Mouse (Mus musculus) megakaryocyte, embryonic 14.5 days (primary cell): Measurements from ENCODE around the gene Zfhx3.

Experiments used
- FLI1 ChIP-seq: IDR thresholded peaks from 2 replicates; pipeline ENCODE4 v1.6.1; 2012; ENCODE audit warnings: low read length, inconsistent platforms, mixed read lengths
- GATA1 ChIP-seq: IDR thresholded peaks from 3 replicates; pipeline ENCODE4 v1.6.1; 2012; ENCODE audit warnings: mixed read lengths, low read length, inconsistent platforms, borderline replicate concordance

- TF ChIP-seq GATA1 (no peak), FLI1 (no peak)
Measured at GRCm38 (mm10) chr8:108911511-108911910, 969.1 kb downstream of the Zfhx3 start.
